Mouse (Mus musculus): ENCODE data around the gene Acat3. TPM values are rescaled to one million over a fixed set of nuclear protein-coding genes. Genes with fewer than 3 reads are reported as not detected.

Acat3 gene
- polyA plus RNA-seq, 1 experiment from 2014 or later: 1.4 TPM

- H3K4me3 ChIP-seq (ENCODE audit: low read depth, low read length): no peak overlapping the region
- H3K27me3 ChIP-seq (ENCODE audit: control insufficient read depth, insufficient read depth, low read depth, low read length): no peaks in the 10 kb centered on the region
- H3K27ac ChIP-seq (ENCODE audit: low read length): no peak overlapping the region
- no peak for ATAC-seq
- 89% methylated on average over 9 of the region's 9 CpGs for WGBS
- H3K36me3 ChIP-seq (ENCODE audit: control insufficient read depth, insufficient read depth, low read length): no peaks in the 10 kb centered on the region; the same call in 1 of the 2 replicates
- H3K9ac ChIP-seq (ENCODE audit: low read depth, low read length): no peak overlapping the region
- no peak overlapping the region for H3K4me2 ChIP-seq (ENCODE audit: low read length)
- H3K9me3 ChIP-seq (replicated peaks; ENCODE audit: control insufficient read depth, low read length, poor library complexity, severe bottlenecking): no peaks in the 10 kb centered on the region
- no peaks in the 10 kb centered on the region for H3K4me1 ChIP-seq (ENCODE audit: control insufficient read depth, insufficient read depth, low read length)
Measured at GRCm38 (mm10) chr17:12892033-12892432, 48.4 kb downstream of the Acat3 start.

- H3K27me3 ChIP-seq (ENCODE audit: control insufficient read depth, insufficient read depth, low read depth, low read length): no peaks in the 10 kb centered on the region
- H3K9me3 ChIP-seq (replicated peaks; ENCODE audit: control insufficient read depth, low read length, poor library complexity, severe bottlenecking): no peaks in the 10 kb centered on the region
- no peak overlapping the region for H3K9ac ChIP-seq (ENCODE audit: low read depth, low read length)
- no peak for ATAC-seq
- no peaks in the 10 kb centered on the region for H3K4me1 ChIP-seq (ENCODE audit: control insufficient read depth, insufficient read depth, low read length)
- no peak overlapping the region for H3K4me2 ChIP-seq (ENCODE audit: low read length)
- no peaks in the 10 kb centered on the region; the same call in 1 of the 2 replicates for H3K36me3 ChIP-seq (ENCODE audit: control insufficient read depth, insufficient read depth, low read length)
- H3K27ac ChIP-seq (ENCODE audit: low read length): no peak overlapping the region
- 86% methylated on average over 4 of the region's 4 CpGs for WGBS
- no peak overlapping the region for H3K4me3 ChIP-seq (ENCODE audit: low read depth, low read length)
Measured at GRCm38 (mm10) chr17:12891054-12891453, 49.3 kb downstream of the Acat3 start.

- Histone ChIP-seq H3K36me3 (ENCODE audit: control insufficient read depth, insufficient read depth, low read length) (no peaks in the 10 kb centered on the region; the same call in 1 of the 2 replicates), H3K27ac (ENCODE audit: low read length) (no peak overlapping the region), H3K9me3 (replicated peaks; ENCODE audit: control insufficient read depth, low read length, poor library complexity, severe bottlenecking) (no peaks in the 10 kb centered on the region), H3K4me3 (ENCODE audit: low read depth, low read length) (no peak overlapping the region), H3K27me3 (ENCODE audit: control insufficient read depth, insufficient read depth, low read depth, low read length) (no peaks in the 10 kb centered on the region), H3K4me1 (ENCODE audit: control insufficient read depth, insufficient read depth, low read length) (no peaks in the 10 kb centered on the region), H3K9ac (ENCODE audit: low read depth, low read length) (no peak overlapping the region), H3K4me2 (ENCODE audit: low read length) (no peak overlapping the region)
- 81% methylated on average over 15 of the region's 15 CpGs for WGBS
- ATAC-seq: no peak
Measured at GRCm38 (mm10) chr17:12887021-12887775, 53.2 kb downstream of the Acat3 start.

- Histone ChIP-seq H3K9me3 (replicated peaks; ENCODE audit: control insufficient read depth, low read length, poor library complexity, severe bottlenecking) (no peaks in the 10 kb centered on the region), H3K27me3 (ENCODE audit: control insufficient read depth, insufficient read depth, low read depth, low read length) (no peaks in the 10 kb centered on the region), H3K4me3 (ENCODE audit: low read depth, low read length) (no peak overlapping the region), H3K36me3 (ENCODE audit: control insufficient read depth, insufficient read depth, low read length) (no peaks in the 10 kb centered on the region; the same call in 1 of the 2 replicates), H3K4me2 (ENCODE audit: low read length) (no peak overlapping the region), H3K4me1 (ENCODE audit: control insufficient read depth, insufficient read depth, low read length) (no peaks in the 10 kb centered on the region), H3K27ac (ENCODE audit: low read length) (no peak overlapping the region), H3K9ac (ENCODE audit: low read depth, low read length) (no peak overlapping the region)
- no peak for ATAC-seq
- 48% methylated on average over 6 of the region's 6 CpGs for WGBS
Measured at GRCm38 (mm10) chr17:12886620-12887019, 53.8 kb downstream of the Acat3 start.

- Histone ChIP-seq H3K9me3 (replicated peaks; ENCODE audit: control insufficient read depth, low read length, poor library complexity, severe bottlenecking) (no peaks in the 10 kb centered on the region), H3K9ac (ENCODE audit: low read depth, low read length) (no peak overlapping the region), H3K27me3 (ENCODE audit: control insufficient read depth, insufficient read depth, low read depth, low read length) (no peaks in the 10 kb centered on the region), H3K27ac (ENCODE audit: low read length) (no peak overlapping the region), H3K4me2 (ENCODE audit: low read length) (no peak overlapping the region), H3K4me1 (ENCODE audit: control insufficient read depth, insufficient read depth, low read length) (no peaks in the 10 kb centered on the region; the same call in 1 of the 2 replicates), H3K36me3 (ENCODE audit: control insufficient read depth, insufficient read depth, low read length) (no peaks in the 10 kb centered on the region), H3K4me3 (ENCODE audit: low read depth, low read length) (no peak overlapping the region)
- no peak for ATAC-seq
- WGBS: 100% methylated on average over 1 of the region's 1 CpGs
Measured at GRCm38 (mm10) chr17:12881216-12881615, 59.2 kb downstream of the Acat3 start.

- H3K36me3 ChIP-seq (ENCODE audit: control insufficient read depth, insufficient read depth, low read length): no peaks in the 10 kb centered on the region
- ATAC-seq: peak; percentile 64; the same call in 1 of the 2 replicates
- H3K9ac ChIP-seq (ENCODE audit: low read depth, low read length): peak overlapping the region; percentile 36
- H3K4me2 ChIP-seq (ENCODE audit: low read length): peak overlapping the region; percentile 43
- H3K9me3 ChIP-seq (replicated peaks; ENCODE audit: control insufficient read depth, low read length, poor library complexity, severe bottlenecking): no peaks in the 10 kb centered on the region
- 2% methylated on average over 14 of the region's 14 CpGs for WGBS
- H3K4me1 ChIP-seq (ENCODE audit: control insufficient read depth, insufficient read depth, low read length): no peaks in the 10 kb centered on the region; the same call in 1 of the 2 replicates
- no peaks in the 10 kb centered on the region for H3K27me3 ChIP-seq (ENCODE audit: control insufficient read depth, insufficient read depth, low read depth, low read length)
- no peak overlapping the region for H3K27ac ChIP-seq (ENCODE audit: low read length)
- H3K4me3 ChIP-seq (ENCODE audit: low read depth, low read length): no peak overlapping the region
Measured at GRCm38 (mm10) chr17:12880178-12880577, 60.2 kb downstream of the Acat3 start.

GRCm38 (mm10) chr17:12875734-12876133 is 64.7 kb downstream of the Acat3 start, which contains the start of gene Mrgprh:
Mrgprh (plus strand) TSS chr17:12876034.
- Histone ChIP-seq H3K9me3 (replicated peaks; ENCODE audit: control insufficient read depth, low read length, poor library complexity, severe bottlenecking) (no peaks in the 10 kb centered on the region), H3K4me2 (ENCODE audit: low read length) (no peak within 1 kb of the TSS), H3K4me3 (ENCODE audit: low read depth, low read length) (no peak within 1 kb of the TSS), H3K4me1 (ENCODE audit: control insufficient read depth, insufficient read depth, low read length) (no peaks in the 10 kb centered on the region; the same call in 1 of the 2 replicates), H3K36me3 (ENCODE audit: control insufficient read depth, insufficient read depth, low read length) (no peaks in the 10 kb centered on the region), H3K27me3 (ENCODE audit: control insufficient read depth, insufficient read depth, low read depth, low read length) (no peaks in the 10 kb centered on the region), H3K27ac (ENCODE audit: low read length) (no peak within 1 kb of the TSS), H3K9ac (ENCODE audit: low read depth, low read length) (no peak within 1 kb of the TSS)
- ATAC-seq: no peak
- 73% methylated on average over 5 of the region's 5 CpGs for WGBS

Other genes starting within 250 kb of the Acat3 start
- gene Igf2r, start 170.9 kb downstream of the Acat3 start, polyA plus RNA-seq (2015; fragmentation: Nextera tagmentation; extraction: Ambion mirVana): 9.6 and 10.9 TPM in 2 replicates
- not detected in 2 replicates for gene Mas1, start 72.5 kb downstream of the Acat3 start, polyA plus RNA-seq (2015; fragmentation: Nextera tagmentation; extraction: Ambion mirVana)
- gene Mrgprh, start 64.6 kb downstream of the Acat3 start, polyA plus RNA-seq (2015; fragmentation: Nextera tagmentation; extraction: Ambion mirVana): not detected in 2 replicates
- 0.75 and 1.7 TPM in 2 replicates for gene Pnldc1, start 30.4 kb downstream of the Acat3 start, polyA plus RNA-seq (2015; fragmentation: Nextera tagmentation; extraction: Ambion mirVana)
- gene Tcp1, start 24.9 kb downstream of the Acat3 start, polyA plus RNA-seq (2015; fragmentation: Nextera tagmentation; extraction: Ambion mirVana): 347 and 381 TPM in 2 replicates
- 117 and 122 TPM in 2 replicates for gene Mrpl18, start 24.3 kb downstream of the Acat3 start, polyA plus RNA-seq (2015; fragmentation: Nextera tagmentation; extraction: Ambion mirVana)
- 378 and 382 TPM in 2 replicates for gene Acat2, start 20.1 kb upstream of the Acat3 start, polyA plus RNA-seq (2015; fragmentation: Nextera tagmentation; extraction: Ambion mirVana)
- 133 and 136 TPM in 2 replicates for gene Wtap, start 53.6 kb upstream of the Acat3 start, polyA plus RNA-seq (2015; fragmentation: Nextera tagmentation; extraction: Ambion mirVana)
- 111 and 118 TPM in 2 replicates for gene Sod2, start 66.2 kb upstream of the Acat3 start, polyA plus RNA-seq (2015; fragmentation: Nextera tagmentation; extraction: Ambion mirVana)
- 0.19 TPM in 1 of 2 replicates, not detected in the other for gene Gpr31b, start 111.7 kb upstream of the Acat3 start, polyA plus RNA-seq (2015; fragmentation: Nextera tagmentation; extraction: Ambion mirVana)
- 0.30 TPM in 1 of 2 replicates, not detected in the other for gene Tcp10b, start 120.5 kb upstream of the Acat3 start, polyA plus RNA-seq (2015; fragmentation: Nextera tagmentation; extraction: Ambion mirVana)
- gene Unc93a, start 191.2 kb upstream of the Acat3 start, polyA plus RNA-seq (2015; fragmentation: Nextera tagmentation; extraction: Ambion mirVana): not detected in 2 replicates